Mouse (Mus musculus) fat pad, adult 2 months (tissue): ENCODE data around the gene Sema4f.

Source experiments
- DNase-seq: peaks from one replicate; pipeline ENCODE4 v3.0.0-alpha.2; 2011; ENCODE audit warnings: low read depth, low spot score; ENCODE audit errors: extremely low read depth

Sema4f gene

DNA sequence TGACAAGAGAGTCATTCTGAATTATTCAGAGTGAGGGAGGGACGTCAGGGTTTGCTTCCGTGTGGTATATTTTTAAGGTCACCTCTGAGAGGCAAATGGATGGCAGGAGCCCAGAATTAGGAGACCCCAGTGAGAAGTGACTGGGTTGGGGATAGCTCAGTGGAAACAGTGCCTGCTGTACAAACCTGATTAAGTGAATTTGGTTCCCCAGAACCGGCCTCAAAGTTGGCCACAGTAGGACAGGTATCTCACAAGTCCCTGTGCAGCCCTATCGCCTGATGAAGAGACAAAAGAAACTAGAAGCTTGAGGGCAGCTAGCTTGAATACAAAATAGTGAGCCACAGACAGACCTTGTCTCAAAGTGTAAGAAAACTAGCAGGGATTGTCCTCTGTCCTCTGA is 23.1 kb downstream of the Sema4f start:
- DNase-seq: no peak

DNA sequence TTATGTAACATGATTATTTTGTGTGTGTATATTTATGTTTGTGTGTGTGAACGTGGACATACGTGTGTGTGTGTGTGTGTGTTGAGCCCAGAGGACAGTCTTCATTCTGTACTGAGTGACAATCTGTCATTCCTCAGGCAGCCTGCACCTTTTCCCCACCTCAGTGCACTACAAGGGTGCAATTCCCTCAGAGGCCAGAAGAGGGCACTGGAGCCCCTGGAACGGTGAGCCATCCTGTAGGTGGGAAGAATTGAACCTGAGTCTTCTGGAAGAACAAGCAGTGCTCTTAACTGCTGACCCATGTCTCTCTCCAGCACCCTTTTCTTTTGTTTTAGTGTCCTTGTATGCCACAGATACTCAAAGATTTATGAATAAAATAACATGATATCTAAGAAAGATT is 23.7 kb downstream of the Sema4f start:
- DNase-seq: no peak

DNA sequence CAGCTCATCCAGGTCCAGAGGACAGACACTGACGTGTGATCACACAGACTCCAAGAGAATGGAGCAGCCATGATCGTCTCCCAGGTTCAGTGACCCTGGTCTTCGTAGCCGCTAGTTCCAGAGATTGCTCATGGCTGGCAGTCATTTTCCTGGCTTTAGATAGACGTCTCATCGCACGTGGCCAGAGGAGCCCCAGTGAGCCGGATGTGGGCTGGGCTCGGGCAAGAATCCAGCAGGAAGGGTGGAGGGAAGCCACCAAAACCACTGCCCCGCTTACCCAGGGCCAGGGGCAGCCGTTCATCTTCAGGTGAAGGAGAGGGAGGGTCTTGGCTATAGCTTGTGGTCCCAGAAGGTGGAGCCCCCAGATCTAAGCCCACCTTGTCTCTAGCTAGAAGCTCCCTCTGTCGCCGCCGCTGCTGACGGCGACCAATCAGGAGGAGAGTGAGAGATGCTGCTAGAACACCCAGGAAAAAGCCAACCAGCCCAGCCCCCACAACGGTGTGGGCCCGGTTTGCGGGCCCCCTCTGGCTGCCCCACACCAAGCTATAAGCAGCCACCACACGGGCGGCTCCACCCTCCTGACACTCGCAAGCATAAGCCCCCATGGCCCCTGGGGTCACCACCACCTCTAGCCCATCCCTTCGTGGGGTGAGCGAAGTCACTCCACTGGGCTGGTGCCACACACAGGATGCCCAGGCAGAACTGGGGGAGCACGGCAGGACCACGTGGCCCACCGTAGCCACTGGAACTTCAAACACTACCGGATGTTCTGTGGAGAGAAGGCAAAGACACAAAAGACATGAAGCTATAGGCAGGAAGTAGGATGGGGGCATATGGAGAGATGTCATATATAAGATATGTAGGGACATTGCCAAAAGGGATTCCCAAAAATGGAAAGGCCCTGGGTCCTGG is 26.0 kb downstream of the Sema4f start:
- DNase-seq: no peak

DNA sequence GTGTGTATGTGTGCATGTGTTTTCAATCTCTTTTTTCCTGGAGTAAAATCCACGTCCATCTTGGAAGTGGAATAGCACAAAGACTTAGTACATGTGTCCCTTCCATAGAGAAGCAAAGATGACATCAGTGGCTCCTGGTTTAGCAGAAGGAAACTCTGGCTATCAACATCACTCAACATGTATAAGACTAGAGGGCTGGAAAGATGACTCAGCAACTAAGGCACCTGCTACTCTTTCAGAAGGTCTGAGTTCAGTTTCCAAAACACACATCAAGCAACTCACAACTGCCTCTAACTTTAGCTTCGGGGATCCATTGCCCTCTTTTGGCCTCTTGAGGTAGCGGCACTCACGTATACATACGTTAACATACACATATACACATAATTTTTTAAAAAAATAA is 28.3 kb downstream of the Sema4f start:
- no peak for DNase-seq

DNA sequence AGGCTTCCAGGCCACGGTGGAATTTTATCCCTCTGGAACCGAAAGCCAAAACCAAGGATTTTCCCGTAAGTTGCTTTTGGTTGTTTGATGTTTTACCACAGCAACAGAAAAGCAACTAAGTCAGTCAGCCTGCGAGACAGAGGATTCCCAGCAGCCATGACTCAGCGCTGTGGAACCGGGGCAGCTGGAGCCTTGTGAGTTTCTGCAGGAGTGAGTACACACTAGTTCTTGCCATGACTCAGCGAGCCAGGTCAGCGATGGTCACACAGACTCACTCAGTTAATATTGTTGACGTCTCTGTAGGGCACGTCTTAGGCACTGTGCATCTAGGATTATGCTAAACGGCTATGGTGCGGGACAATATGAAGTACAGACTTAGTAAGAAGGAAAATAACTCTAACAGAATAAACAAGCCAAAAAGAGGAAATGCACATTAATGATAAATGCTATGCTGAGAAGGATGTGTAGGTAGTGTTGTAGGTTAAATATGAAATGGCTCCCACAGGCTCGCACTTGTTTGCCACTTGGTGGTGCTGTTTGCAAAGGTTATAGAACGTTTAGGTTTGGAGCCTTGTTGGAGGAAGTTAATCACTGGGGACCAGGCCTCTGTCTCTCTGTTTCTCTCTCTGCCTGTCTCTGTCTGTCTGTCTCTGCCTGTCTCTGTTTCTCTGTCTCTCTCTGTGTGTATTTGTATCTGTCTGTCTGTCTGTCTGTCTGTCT is 30.3 kb downstream of the Sema4f start:
- no peak for DNase-seq

DNA sequence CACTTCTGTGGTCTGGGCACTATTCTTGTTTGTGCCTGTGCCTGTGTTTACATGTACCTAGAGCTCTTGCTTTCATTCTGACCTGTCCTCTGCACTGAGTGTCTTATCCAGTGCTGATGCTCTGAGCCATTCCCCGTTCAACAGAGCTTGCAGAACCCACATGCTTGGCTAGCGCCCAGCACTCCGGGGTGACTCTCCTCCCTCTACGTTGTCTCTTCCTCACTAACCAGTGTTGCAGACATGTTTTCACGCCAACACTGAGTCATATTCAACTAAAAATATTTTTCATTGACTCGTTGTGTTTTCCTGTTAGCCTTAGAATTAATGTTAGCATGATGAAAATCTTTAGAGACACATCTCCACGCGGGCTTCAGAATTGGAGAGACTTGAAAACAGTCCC is 31.5 kb downstream of the Sema4f start:
- DNase-seq: no peak

GRCm38 (mm10) chr6:82906985-82907384 is 32.6 kb downstream of the Sema4f start:
- no peak for DNase-seq

GRCm38 (mm10) chr6:82902559-82902958 is 37.0 kb downstream of the Sema4f start:
- DNase-seq: no peak

GRCm38 (mm10) chr6:82898745-82899144 is 40.8 kb downstream of the Sema4f start:
- no peak for DNase-seq

- DNase-seq: no peak
Observed at GRCm38 (mm10) chr6:82898227-82898626, 41.3 kb downstream of the Sema4f start.

DNA sequence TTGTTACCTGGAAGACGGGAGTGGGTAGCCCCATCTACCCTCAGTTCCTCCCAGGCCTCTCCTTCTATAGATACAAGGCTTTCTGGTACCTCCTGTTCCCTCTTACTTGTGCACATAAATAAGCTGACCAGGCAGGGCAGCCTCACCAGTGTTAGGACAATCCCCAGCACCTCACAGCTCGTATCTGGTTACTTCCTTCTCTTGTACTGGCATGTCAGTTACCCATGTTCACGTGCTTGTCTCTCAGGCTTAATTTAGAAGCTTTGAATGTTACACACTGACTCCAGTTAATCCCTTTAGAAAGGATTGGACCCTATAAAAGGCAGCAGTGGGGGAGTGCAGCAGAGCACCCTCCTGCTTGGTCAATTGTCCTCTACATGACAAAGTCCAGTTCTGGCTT is 42.3 kb downstream of the Sema4f start:
- DNase-seq: no peak

DNA sequence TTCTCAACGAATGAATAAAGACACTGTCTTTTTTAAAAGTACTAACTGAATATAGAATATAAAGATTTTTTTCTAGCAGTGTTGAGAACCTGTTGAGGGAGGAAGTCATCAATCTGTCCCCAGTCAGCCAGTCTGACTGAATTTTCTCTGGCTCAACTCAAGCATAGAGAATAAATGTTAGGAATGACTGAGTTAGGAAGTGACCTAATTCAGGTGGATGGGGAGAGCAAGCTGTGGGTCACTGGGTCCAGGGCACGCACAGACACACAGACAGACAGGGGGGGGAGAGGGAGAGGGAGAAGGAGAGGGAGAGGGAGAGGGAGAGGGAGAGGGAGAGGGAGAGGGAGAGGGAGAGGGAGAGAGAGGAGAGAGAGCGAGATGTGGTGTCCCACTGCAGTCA is 46.2 kb downstream of the Sema4f start:
- DNase-seq: no peak

GRCm38 (mm10) chr6:82892540-82892939 is 47.0 kb downstream of the Sema4f start:
- no peak for DNase-seq

DNA sequence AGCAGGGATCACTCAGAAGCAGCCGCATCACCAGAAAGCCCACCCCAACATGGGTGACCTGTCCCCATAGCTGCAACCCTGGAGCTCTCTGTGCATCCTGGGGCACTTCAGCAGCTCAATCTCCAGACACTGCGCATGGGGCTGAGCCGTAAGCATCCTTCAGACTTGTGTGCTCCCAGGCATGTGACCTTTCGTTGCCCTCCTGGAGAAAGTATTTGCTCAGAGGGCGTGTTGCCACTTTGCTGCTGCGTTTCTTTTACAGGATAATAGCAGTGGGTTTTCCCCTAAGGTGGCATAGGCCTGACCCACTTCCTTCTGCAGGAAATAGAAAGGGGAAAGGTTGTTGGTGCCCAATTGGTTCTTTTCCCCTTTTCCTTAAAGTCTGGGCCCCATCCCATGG is 48.1 kb downstream of the Sema4f start:
- DNase-seq: no peak

DNA sequence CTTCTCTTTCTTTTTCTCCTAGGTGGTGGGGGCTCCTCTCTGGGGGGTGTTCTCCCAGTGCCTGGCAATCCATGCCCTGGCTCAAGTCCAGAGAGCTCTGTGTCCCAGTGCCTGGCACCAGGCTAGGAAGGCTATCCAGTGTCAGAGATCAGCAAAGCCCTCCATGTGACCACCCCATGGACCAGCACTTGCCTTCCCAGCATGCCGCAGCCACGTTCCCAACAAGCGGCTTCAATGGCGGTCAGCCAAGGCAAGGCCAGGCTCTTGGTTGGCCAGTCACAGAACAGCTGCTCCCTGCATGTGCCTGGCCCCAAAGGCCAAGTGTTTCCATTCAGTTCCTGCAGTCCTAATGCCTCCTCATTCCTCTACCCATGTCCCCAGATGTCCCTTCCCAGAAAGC is 53.2 kb downstream of the Sema4f start:
- DNase-seq: no peak

- DNase-seq: no peak
Observed at GRCm38 (mm10) chr6:82885909-82886308, 53.7 kb downstream of the Sema4f start.

DNA sequence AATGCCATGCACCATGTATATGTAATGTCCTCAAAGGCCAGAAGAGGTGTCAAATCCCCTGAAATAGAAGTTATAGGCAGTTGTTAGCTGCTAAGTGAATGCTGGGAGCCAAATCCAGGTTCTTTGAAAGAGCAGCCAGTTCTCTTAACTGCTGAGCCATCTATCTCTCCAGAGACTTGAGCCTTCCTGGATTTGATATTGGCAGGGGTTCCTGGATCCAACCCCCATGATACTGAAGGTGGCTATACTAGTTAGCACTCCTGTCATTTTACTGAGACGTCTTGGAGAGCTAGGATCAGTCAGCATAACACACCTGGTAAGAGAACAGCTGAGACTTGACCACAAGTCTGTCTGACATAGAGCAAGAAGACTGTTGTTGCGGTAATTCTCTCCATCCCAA is 54.1 kb downstream of the Sema4f start:
- no peak for DNase-seq

DNA sequence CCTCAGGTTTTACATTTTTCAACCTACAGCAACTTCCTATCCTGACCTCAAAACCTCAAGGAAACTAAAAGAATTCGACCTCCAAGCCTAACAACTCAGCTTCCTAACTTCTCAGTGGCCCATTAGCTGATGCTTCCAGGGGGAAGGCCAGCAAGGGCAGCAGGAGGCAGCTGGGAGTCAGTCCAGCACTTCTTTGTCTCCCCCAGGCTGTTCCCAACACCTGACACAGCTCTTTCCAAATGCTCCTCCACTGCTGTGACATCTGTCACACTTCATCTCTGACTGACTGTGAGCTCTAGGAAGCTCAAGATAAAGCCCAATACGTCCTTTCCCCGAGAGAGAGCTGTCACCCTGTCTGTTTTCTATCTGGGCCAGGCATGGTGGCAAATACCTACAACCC is 55.0 kb downstream of the Sema4f start:
- DNase-seq: no peak

GRCm38 (mm10) chr6:82881485-82882096 is 58.0 kb downstream of the Sema4f start:
- DNase-seq: no peak

DNA sequence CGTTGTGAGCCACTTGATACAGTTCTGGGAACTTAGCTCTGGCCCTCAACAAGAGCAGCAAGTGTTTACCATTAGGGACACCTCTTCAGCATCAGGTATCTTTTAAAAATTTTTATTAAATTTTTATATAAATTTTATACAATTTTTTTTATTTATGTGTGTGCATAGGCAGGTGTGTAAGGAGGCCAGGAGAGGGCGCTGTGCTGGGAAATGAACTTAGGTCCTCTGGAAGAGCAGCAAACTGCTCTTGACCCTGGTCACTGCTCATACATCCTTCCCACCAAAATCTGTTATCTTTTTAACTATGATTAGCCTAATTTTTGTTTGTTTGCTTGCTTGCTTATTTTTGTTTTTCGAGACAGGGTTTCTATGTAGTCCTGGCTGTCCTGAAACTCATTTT is 58.8 kb downstream of the Sema4f start:
- no peak for DNase-seq

DNA sequence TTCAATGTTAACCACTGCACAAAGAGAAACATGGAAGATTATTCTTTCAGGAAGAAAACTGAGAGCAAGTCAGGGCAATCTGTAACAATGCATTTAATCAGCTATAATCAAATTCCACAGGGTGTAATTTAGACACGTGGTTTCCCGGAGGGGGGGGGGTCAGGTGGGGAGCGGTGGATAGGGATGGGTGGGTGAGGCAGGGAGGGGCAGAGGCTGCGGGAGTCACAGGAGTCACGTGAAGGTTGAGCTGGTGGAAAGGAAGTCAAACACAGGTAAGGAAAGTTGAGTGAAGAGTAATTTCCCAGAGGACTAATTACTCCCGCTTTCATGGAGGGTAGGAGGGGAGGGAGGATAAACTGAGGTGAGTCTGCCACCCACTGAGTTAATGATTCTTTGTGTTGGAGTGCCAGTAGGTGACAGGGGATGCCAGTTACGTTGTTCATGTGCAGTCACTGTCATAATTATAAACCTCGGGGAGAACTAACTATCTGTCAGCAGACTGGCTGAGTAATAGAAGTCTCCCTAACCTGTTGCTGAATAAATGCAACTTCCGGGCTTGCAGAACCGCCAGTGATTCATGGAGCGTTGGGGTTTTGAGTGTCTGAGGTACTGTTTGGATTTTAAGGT is 60.0 kb downstream of the Sema4f start:
- no peak for DNase-seq
